Mouse (Mus musculus): ENCODE measurements around the gene Rhoj. TPM values are rescaled to one million over a fixed set of nuclear protein-coding genes. Genes with fewer than 3 reads are reported as not detected.

Rhoj gene
- polyA plus RNA-seq (2012; rRNA removed): 4.5 and 5.1 TPM in 2 replicates

GRCm38 (mm10) chr12:75307961-75308951 is at the start of gene Rhoj:
Gene Rhoj, plus strand, starts transcription at chr12:75308322.

GRCm38 (mm10) chr12:75416681-75417080 is 108.6 kb downstream of the Rhoj start, which contains the start of gene Gphb5:
Gene Gphb5, minus strand, starts transcription at chr12:75416781.

Other genes with a start within 250 kb of the Rhoj start
- not detected in 2 replicates for gene Kcnh5, start 131.0 kb upstream of the Rhoj start, polyA plus RNA-seq (2012; rRNA removed)
- not detected in 2 replicates for gene Gphb5, start 108.5 kb downstream of the Rhoj start, polyA plus RNA-seq (2012; rRNA removed)